ENCODE assay signal across 26 mouse cellular contexts in genomic region chr6:71625984-71626383, GRCm38 (mm10). TPM values are rescaled to one million over a fixed set of nuclear protein-coding genes. Genes with fewer than 3 reads are reported as not detected.
DNase-seq lines count a peak whose midpoint lies in the region; ATAC-seq and TF ChIP-seq lines count a peak whose summit lies in the region.
"Had no signal": no experiment of that assay in that cellular context is flagged by ENCODE, and none has a peak within 500 bp of the region (broad histone marks: within the 10 kb centered on the region; RNA-seq: fewer than 3 reads in every experiment).

No protein-coding gene starts in this region.

- 100% methylated on average over 2 of the region's 2 CpGs for WGBS in liver, adult 2 months
- 89% methylated on average over 2 of the region's 2 CpGs for WGBS in liver, postnatal 0 days (ENCODE audit: insufficient replicate concordance)

- ATAC-seq in liver, postnatal 0 days: no peak
- ATAC-seq: CD4-positive, CD25-positive, alpha-beta regulatory T cell, adult 4 months; forebrain, embryonic 14.5 days; forebrain, embryonic 16.5 days had no signal

- H3K9ac ChIP-seq in liver, adult 2 months (ENCODE audit: low read depth, low read length): no peak overlapping the region
- H3K9ac ChIP-seq in liver, postnatal 0 days (replicated peaks): no peak overlapping the region
- H3K9ac ChIP-seq: embryonic facial prominence, embryonic 13.5 days; embryonic facial prominence, embryonic 15.5 days; forebrain, embryonic 12.5 days had no signal

- no peaks in the 10 kb centered on the region for H3K9me3 ChIP-seq in liver, postnatal 0 days (ENCODE audit: low read length)
- H3K9me3 ChIP-seq: embryonic facial prominence, embryonic 13.5 days; embryonic facial prominence, embryonic 15.5 days; forebrain, embryonic 10.5 days; forebrain, embryonic 12.5 days; G1E had no signal

- DNase-seq in liver, adult 2 months (ENCODE audit: extremely low read depth, low read depth, low spot score): peak; percentile 24
- DNase-seq in liver, postnatal 0 days: no peak
- DNase-seq in R1 (ENCODE audit: low read depth, low spot score): peak; percentile 89
- DNase-seq in Muller cell, postnatal 12 days (ENCODE audit: inconsistent ontology term): no peak
- DNase-seq in kidney, postnatal 25 days: no peak
- DNase-seq: adrenal gland, adult 2 months; adrenal gland, postnatal 10 days; adrenal gland, postnatal 25 days; B cell, adult 2 months; cerebellum, adult 11 months; cerebellum, adult 18-20 months; cerebellum, adult 8-10 months; cerebellum, adult 9-11 months; cerebellum, postnatal 14 days; cerebellum, postnatal 36 days; embryo, embryonic 11 days had no signal

- H3K79me2 ChIP-seq in liver, adult 2 months (ENCODE audit: control insufficient read depth, insufficient read depth, low read length): no peaks in the 10 kb centered on the region

- H3K27me3 ChIP-seq in liver, adult 2 months (ENCODE audit: control insufficient read depth, insufficient read depth, low read length): no peaks in the 10 kb centered on the region
- no peaks in the 10 kb centered on the region for H3K27me3 ChIP-seq in liver, postnatal 0 days (ENCODE audit: insufficient read depth, low read length)
- H3K27me3 ChIP-seq: CH12.LX; embryonic facial prominence, embryonic 13.5 days; embryonic facial prominence, embryonic 15.5 days; forebrain, embryonic 12.5 days had no signal

- no peak overlapping the region for H3K4me3 ChIP-seq in liver, adult 2 months (ENCODE audit: insufficient read depth, low read depth, low read length)
- no peak overlapping the region for H3K4me3 ChIP-seq in liver, postnatal 0 days (ENCODE audit: low read depth, low read length)
- H3K4me3 ChIP-seq: embryonic facial prominence, embryonic 13.5 days; embryonic facial prominence, embryonic 15.5 days; erythroblast, embryonic 14.5 days; forebrain, embryonic 10.5 days; forebrain, embryonic 12.5 days had no signal

- no peak overlapping the region for H3K27ac ChIP-seq in liver, adult 2 months (replicated peaks; ENCODE audit: insufficient read depth, low read depth, low read length)
- H3K27ac ChIP-seq in liver, postnatal 0 days (ENCODE audit: low read depth): no peak overlapping the region
- H3K27ac ChIP-seq: embryonic facial prominence, embryonic 13.5 days; embryonic facial prominence, embryonic 15.5 days; forebrain, embryonic 10.5 days; forebrain, embryonic 12.5 days had no signal

- peaks cover 53% of the 10 kb centered on the region for H3K36me3 ChIP-seq in liver, adult 2 months (ENCODE audit: control insufficient read depth, insufficient read depth, low read length)
- H3K36me3 ChIP-seq in liver, postnatal 0 days (replicated peaks; ENCODE audit: insufficient read depth, low read length): peaks cover 54% of the 10 kb centered on the region

- peaks cover 6% of the 10 kb centered on the region; the same call in 1 of the 2 replicates for H3K4me1 ChIP-seq in liver, adult 2 months (ENCODE audit: control insufficient read depth, insufficient read depth, low read length)
- H3K4me1 ChIP-seq in liver, postnatal 0 days (ENCODE audit: insufficient read depth): peaks cover 8% of the 10 kb centered on the region

- H3K4me2 ChIP-seq in liver, postnatal 0 days (ENCODE audit: low read depth, low read length): no peak overlapping the region
- H3K4me2 ChIP-seq: embryonic facial prominence, embryonic 13.5 days; embryonic facial prominence, embryonic 15.5 days; forebrain, embryonic 12.5 days had no signal

- TF ChIP-seq CTCF in liver, adult 2 months (IDR thresholded peaks at IDR 0.05; ENCODE audit: low read depth, low read length): no peak
- TF ChIP-seq CTCF in liver, postnatal 0 days (IDR thresholded peaks at IDR 0.05; ENCODE audit: low read depth): no peak

- no peak for TF ChIP-seq EP300 in liver, postnatal 0 days (IDR thresholded peaks at IDR 0.05; ENCODE audit: low read depth)

- no peak for TF ChIP-seq POLR2A in liver, adult 2 months (IDR thresholded peaks at IDR 0.05; ENCODE audit: extremely low read depth, insufficient read depth, low read length)

RNA-seq across cellular contexts. Expression of gene Kdm3a, which starts 6.8 kb away (rescaled TPM):
- total RNA-seq in liver, adult 2 months (2014; rRNA removed): 17.6 and 24.0 TPM in 2 replicates
- 2.6 and 4.0 TPM in 2 replicates for polyA plus RNA-seq in liver, adult 2 months (2012; rRNA removed)
- 6.6 and 8.8 TPM in 2 replicates for polyA plus RNA-seq in liver, postnatal 0 days (2015; fragmentation: Nextera tagmentation; extraction: Ambion mirVana)

Comparison
In these comparisons a context has a peak if more than half of its experiments do, and no peak if none do; other contexts are left out.
1. DNase-seq: peak in liver, adult 2 months (single experiment) and R1 (single experiment); none in liver, postnatal 0 days (single experiment), Muller cell, postnatal 12 days (single experiment) and kidney, postnatal 25 days (0 of 2).